Mouse (Mus musculus): Measurements from ENCODE around the gene Fam221b. TPM values are rescaled to one million over a fixed set of nuclear protein-coding genes. Genes with fewer than 3 reads are reported as not detected.

Fam221b gene
- 1 to 10 TPM; 1.6 to 1.7 TPM for total RNA-seq (2021)
- long read RNA-seq, experiment 1: 0 reads
- long read RNA-seq, experiment 2: 0 reads

GRCm38 (mm10) chr4:43668782-43669427, at the start of gene Fam221b, which contains the start of gene Tmem8b:
Gene Fam221b (minus strand): TSS chr4:43669145.
Gene Tmem8b (plus strand): TSS chr4:43668971.
- peak; percentile 88 to 90 for DNase-seq (ENCODE audit: low spot score in 2 of 2)

GRCm38 (mm10) chr4:43713652-43714219, 44.8 kb upstream of the Fam221b start:
- no peak for DNase-seq (ENCODE audit: low spot score in 2 of 2)

- DNase-seq (ENCODE audit: low spot score in 2 of 2): peak; percentile 80 to 93
These were observed 42.9 kb upstream of the Fam221b start for GRCm38 (mm10) chr4:43711821-43712220.

GRCm38 (mm10) chr4:43709869-43710268, 40.9 kb upstream of the Fam221b start, which contains the start of gene Olfr71:
Gene Olfr71 (minus strand): TSS chr4:43710255.
- DNase-seq (ENCODE audit: low spot score in 2 of 2): no peak

- DNase-seq (ENCODE audit: low spot score in 2 of 2): no peak
These were observed 37.0 kb upstream of the Fam221b start for GRCm38 (mm10) chr4:43705991-43706390.

GRCm38 (mm10) chr4:43703851-43704250, 34.9 kb upstream of the Fam221b start:
- no peak for DNase-seq (ENCODE audit: low spot score in 2 of 2)

GRCm38 (mm10) chr4:43703439-43703838, 34.5 kb upstream of the Fam221b start:
- DNase-seq (ENCODE audit: low spot score in 2 of 2): no peak

GRCm38 (mm10) chr4:43700707-43701106, 31.8 kb upstream of the Fam221b start, which contains the start of gene Olfr70:
Gene Olfr70 (minus strand): TSS chr4:43700807.
- DNase-seq (ENCODE audit: low spot score in 2 of 2): no peak

- no peak for DNase-seq (ENCODE audit: low spot score in 2 of 2)
These were observed 27.6 kb upstream of the Fam221b start for GRCm38 (mm10) chr4:43696561-43696960.

- no peak for DNase-seq (ENCODE audit: low spot score in 2 of 2)
These were observed 26.3 kb upstream of the Fam221b start for GRCm38 (mm10) chr4:43695249-43695671.

- DNase-seq (ENCODE audit: low spot score in 2 of 2): no peak
These were observed 25.7 kb upstream of the Fam221b start for GRCm38 (mm10) chr4:43694439-43695248.

GRCm38 (mm10) chr4:43693806-43694241, 24.9 kb upstream of the Fam221b start:
- DNase-seq (ENCODE audit: low spot score in 2 of 2): no peak

GRCm38 (mm10) chr4:43691026-43691425, 22.1 kb upstream of the Fam221b start:
- DNase-seq (ENCODE audit: low spot score in 2 of 2): no peak

GRCm38 (mm10) chr4:43690021-43690420, 21.1 kb upstream of the Fam221b start:
- no peak for DNase-seq (ENCODE audit: low spot score in 2 of 2)

- no peak for DNase-seq (ENCODE audit: low spot score in 2 of 2)
These were observed 10.6 kb upstream of the Fam221b start for GRCm38 (mm10) chr4:43679416-43680043.

- DNase-seq (ENCODE audit: low spot score in 2 of 2): no peak
These were observed 9.6 kb upstream of the Fam221b start for GRCm38 (mm10) chr4:43678541-43678940.

GRCm38 (mm10) chr4:43675608-43676007, 6.7 kb upstream of the Fam221b start:
- DNase-seq (ENCODE audit: low spot score in 2 of 2): no peak

- DNase-seq (ENCODE audit: low spot score in 2 of 2): no peak
These were observed 6.0 kb upstream of the Fam221b start for GRCm38 (mm10) chr4:43674974-43675373.

- no peak for DNase-seq (ENCODE audit: low spot score in 2 of 2)
These were observed 4.8 kb upstream of the Fam221b start for GRCm38 (mm10) chr4:43673703-43674102.

- DNase-seq (ENCODE audit: low spot score in 2 of 2): peak; percentile 82 to 93
These were observed 3.1 kb upstream of the Fam221b start for GRCm38 (mm10) chr4:43672070-43672469.

- peak in 1 of 2 experiments; percentile 27 for DNase-seq (ENCODE audit: low spot score in 2 of 2)
These were observed 466 bp upstream of the Fam221b start for GRCm38 (mm10) chr4:43669428-43669794.

All from left cerebral cortex, adult 18-20 months (tissue).